Mouse (Mus musculus) G1E-ER4 (cell line): ENCODE results near the gene Cacna1e. TPM values are rescaled to one million over a fixed set of nuclear protein-coding genes. Genes with fewer than 3 reads are reported as not detected.

Source experiments
- GATA1 ChIP-seq: IDR thresholded peaks from one replicate; pipeline ENCODE4 v1.8.0; 2012; ENCODE audit warnings: low read length, inconsistent platforms
- polyA plus RNA-seq: library from polyadenylated mRNA; stranded (reverse); fragments of >175 nt; gene quantifications from 2 replicates; pipeline ENCODE4 v1.2.3, GENCODE M21; 2012

The Cacna1e gene
- not detected in 2 replicates for polyA plus RNA-seq

GRCm38 (mm10) chr1:154884275-154885206 lies at the start of gene Cacna1e:
TSS of gene Cacna1e (minus strand) at chr1:154884501.
- TF ChIP-seq GATA1: no peak

DNA sequence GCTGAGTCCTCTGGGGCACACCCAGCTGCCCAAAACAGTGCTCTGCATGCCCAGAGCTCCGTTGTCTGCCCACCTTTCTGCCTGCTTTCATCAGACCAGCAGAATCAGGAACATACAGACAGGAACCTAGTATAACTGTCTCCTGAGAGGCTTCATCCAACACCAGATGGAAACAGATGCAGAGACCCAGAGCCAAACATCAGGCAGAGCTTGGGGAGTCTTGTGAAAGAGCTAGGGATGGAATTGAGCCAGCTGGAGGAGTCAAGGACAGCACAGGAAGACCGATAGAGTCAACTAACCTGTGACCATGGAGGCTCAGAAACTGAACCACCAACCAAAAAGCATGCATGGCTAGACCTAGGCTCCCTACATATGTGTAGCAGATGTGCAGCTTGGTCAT lies 34.1 kb upstream of the Cacna1e start:
- no peak for TF ChIP-seq GATA1

GRCm38 (mm10) chr1:154917438-154917837 lies 33.1 kb upstream of the Cacna1e start:
- TF ChIP-seq GATA1: no peak

GRCm38 (mm10) chr1:154909554-154909953 lies 25.3 kb upstream of the Cacna1e start:
- no peak for TF ChIP-seq GATA1

DNA sequence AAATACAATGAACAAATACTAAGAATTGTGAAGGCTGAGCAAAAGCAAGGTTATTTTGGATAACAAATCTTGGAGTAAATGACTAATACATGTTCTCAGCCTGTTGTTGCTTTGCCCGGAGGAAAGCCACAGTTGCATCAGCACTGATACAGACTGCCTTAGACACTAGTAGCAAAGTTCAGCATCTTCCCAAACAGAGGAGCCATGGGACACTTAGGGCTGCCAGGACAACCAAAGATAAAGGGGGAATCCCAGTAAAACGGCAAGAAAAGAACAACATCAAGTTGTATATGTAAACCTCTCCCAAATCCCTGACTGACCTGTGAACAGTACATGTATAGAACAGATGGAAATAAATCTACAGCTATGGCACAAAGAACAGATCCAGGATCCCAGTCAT lies 13.1 kb upstream of the Cacna1e start:
- TF ChIP-seq GATA1: no peak

DNA sequence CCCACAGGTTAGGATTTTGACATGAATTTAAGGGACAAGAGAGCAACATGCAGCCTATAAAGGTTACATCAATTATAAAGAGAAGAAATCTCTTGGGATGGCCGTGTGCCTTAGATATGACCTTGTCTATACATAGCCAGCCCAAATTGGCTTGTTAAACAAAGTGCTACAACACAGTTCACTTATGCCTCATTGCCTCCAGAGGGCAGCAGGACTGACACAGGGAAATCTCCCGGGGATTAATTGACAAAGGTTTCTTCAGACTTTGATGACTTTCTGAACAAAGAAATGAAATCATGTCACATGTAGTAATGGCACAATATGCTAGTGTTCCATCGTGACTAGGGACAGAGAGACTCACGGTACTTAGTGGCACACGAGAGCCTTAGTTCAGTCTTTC lies 5.9 kb upstream of the Cacna1e start:
- no peak for TF ChIP-seq GATA1

GRCm38 (mm10) chr1:154888495-154888894 lies 4.2 kb upstream of the Cacna1e start:
- TF ChIP-seq GATA1: no peak

GRCm38 (mm10) chr1:154888018-154888417 lies 3.7 kb upstream of the Cacna1e start:
- TF ChIP-seq GATA1: no peak

DNA sequence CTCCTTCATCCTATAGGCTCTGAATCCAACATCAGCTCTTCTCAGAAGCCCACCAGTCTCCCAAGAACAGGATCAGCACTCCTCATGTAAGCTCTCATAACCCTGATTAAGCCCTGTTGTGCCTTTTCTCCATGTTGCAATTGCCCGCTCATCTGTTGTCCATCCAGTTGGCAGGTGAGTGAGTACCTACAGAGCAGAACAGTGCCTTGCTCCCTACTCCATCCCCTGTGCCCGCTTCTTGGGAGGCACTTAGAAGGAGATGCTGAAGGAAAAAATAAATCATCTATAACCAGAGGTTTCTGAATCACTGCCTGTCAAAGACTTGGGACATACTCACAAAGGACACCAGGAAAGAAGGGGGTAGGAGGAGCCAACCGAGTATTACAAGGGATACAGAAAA lies 3.2 kb upstream of the Cacna1e start:
- TF ChIP-seq GATA1: no peak

- TF ChIP-seq GATA1: no peak
Observed at GRCm38 (mm10) chr1:154886611-154887010, 2.3 kb upstream of the Cacna1e start.

DNA sequence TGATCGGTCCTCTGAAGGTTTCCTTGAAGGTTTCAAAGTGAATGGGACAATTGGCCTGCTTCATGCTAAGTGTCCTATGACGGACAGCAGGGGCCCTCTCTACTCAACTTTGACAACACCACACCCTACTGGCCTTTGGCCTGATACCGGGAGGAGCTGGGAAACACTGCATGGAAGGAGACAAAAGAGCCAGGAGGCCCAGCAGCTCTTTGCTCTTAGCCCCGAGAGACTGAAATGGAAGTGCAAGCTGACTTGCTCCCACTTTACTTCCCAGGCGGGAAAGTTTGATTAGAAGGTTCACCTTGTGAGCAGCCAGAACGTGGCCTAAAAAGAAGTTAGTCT lies 877 bp upstream of the Cacna1e start:
- TF ChIP-seq GATA1: no peak

- no peak for TF ChIP-seq GATA1
Observed at GRCm38 (mm10) chr1:154883596-154884191, 607 bp downstream of the Cacna1e start.

DNA sequence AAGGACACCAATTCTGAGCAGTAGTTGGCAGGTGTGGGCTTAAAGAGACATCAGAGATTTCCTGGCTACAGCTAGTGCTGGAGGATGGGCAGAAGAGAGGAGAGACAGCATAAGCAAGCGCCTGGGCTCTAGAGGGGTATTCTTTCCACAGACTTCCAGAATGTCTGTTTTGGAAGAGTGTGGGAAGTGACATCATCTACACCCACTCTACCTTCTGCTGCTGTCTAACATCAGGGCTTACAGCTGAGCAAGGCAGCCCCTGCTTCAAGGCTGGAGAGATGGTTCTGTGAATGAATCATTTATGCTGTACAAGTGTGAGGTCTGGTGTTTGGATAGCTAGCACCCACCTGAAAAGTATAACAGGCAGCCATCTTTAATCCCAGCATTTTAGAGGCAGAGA lies 18.3 kb downstream of the Cacna1e start:
- TF ChIP-seq GATA1: no peak

DNA sequence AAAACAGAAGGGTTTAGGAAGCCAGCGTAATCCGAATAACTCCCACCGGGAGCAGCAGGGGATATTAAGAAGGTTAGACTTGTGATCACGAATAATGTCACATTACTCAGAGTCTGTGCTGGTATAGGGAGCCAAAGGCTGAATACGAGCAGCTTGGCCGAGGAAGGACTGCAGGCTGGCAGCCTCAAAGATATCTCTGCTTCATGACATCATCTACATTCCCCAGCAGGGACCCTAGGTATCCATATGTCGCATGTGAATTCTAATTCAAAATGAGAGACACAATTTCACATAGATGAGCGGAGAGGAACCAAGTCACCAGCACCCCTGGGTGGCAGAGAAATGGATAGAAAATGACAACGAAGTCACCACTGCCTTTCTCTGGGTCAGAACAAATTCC lies 22.9 kb downstream of the Cacna1e start:
- no peak for TF ChIP-seq GATA1

- TF ChIP-seq GATA1: no peak
Observed at GRCm38 (mm10) chr1:154854564-154854963, 29.7 kb downstream of the Cacna1e start.

DNA sequence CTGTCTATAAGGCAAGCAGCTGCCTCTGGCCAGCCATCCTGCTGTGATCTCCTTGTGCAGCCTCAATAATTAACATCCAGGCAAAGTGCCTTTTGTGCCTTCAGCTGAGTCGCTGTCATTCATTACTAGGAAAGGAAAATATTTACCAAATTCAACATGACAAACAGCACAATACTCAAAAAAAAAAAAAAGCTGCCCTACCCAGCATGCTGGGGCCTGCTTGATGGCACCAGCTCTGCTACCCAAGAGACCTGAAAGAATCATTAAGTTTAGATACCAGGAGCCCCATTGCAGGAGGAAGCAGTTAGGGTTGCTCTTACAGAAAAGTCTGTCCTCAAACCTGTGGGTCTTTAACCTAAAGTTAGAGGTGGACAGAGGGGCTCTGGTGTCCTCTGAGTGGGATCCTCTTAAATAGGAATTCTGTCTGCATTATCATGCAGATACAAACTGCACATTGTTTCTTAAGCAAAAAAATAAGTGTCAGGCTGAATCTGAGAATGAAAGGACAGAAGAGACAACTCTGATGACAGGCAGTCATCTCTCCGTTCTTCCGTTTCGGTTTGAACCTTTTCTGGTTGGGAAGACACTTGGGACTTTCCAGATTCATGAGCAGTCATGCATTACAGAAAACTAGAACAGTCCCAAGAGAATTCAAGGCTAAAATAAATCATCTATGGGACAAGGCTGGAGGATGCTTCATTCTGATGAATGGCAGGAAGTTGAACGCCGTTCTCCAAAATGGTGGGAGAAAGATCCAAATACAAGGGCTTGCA lies 33.6 kb downstream of the Cacna1e start:
- no peak for TF ChIP-seq GATA1
